Mouse (Mus musculus): ENCODE measurements around the gene Nectin2. TPM values are rescaled to one million over a fixed set of nuclear protein-coding genes. Genes with fewer than 3 reads are reported as not detected.
"Not testable (repeated sequence)": the region's sequence is repeated elsewhere in the genome, so short reads cannot be mapped to it uniquely, and the experiment has no call there.

Nectin2 gene
- polyA plus RNA-seq (2015; fragmentation: Nextera tagmentation; extraction: Ambion mirVana), result 84.5 and 85.1 TPM in 2 replicates

GRCm38 (mm10) chr7:19750217-19751069 lies at the start of gene Nectin2:
Nectin2 (minus strand) TSS chr7:19750483.
- WGBS, result 18% methylated on average over 19 of the region's 19 CpGs
- Histone ChIP-seq H3K36me3 (no peaks in the 10 kb centered on the region), H3K9ac (peak within 1 kb of the TSS; percentile 79), H3K9me3 (no peaks in the 10 kb centered on the region), H3K4me1 (peaks cover 38% of the 10 kb centered on the region), H3K27ac (peak within 1 kb of the TSS; percentile 94), H3K4me3 (peak within 1 kb of the TSS; percentile 76), H3K4me2 (peak within 1 kb of the TSS; percentile 79), H3K27me3 (no peaks in the 10 kb centered on the region)
- ATAC-seq (ENCODE audit: insufficient number of reproducible peaks, low FRiP score, low TSS enrichment, low read depth), result peak; percentile 78

- 0 out of 2 replicates have a peak, but pooled peaks have one; percentile 30 for ATAC-seq (ENCODE audit: insufficient number of reproducible peaks, low FRiP score, low TSS enrichment, low read depth)
- H3K4me2 ChIP-seq, result peak within 1 kb of the TSS; percentile 45
- H3K9ac ChIP-seq, result peak within 1 kb of the TSS; percentile 28; the same call in 1 of the 2 replicates
- peaks cover 9% of the 10 kb centered on the region for H3K4me1 ChIP-seq
- H3K27me3 ChIP-seq, result peaks cover 28% of the 10 kb centered on the region
- H3K27ac ChIP-seq, result peak within 1 kb of the TSS; percentile 76
- WGBS, result 2% methylated on average over 32 of the region's 32 CpGs
- no peaks in the 10 kb centered on the region for H3K9me3 ChIP-seq
- H3K4me3 ChIP-seq, result peak within 1 kb of the TSS; percentile 35
- no peaks in the 10 kb centered on the region for H3K36me3 ChIP-seq
Measured at GRCm38 (mm10) chr7:19796697-19797588, 46.7 kb upstream of the Nectin2 start, which contains the start of gene Cblc. Cblc (minus strand) TSS chr7:19796809.

GRCm38 (mm10) chr7:19796254-19796653 lies 46.0 kb upstream of the Nectin2 start:
- WGBS, result 13% methylated on average over 18 of the region's 18 CpGs
- Histone ChIP-seq H3K4me1 (peaks cover 9% of the 10 kb centered on the region), H3K36me3 (no peaks in the 10 kb centered on the region), H3K27me3 (peaks cover 28% of the 10 kb centered on the region), H3K27ac (peak overlapping the region; percentile 76), H3K9me3 (no peaks in the 10 kb centered on the region), H3K4me3 (peak overlapping the region; percentile 35), H3K9ac (peak overlapping the region; percentile 28; the same call in 1 of the 2 replicates), H3K4me2 (peak overlapping the region; percentile 45)
- ATAC-seq (ENCODE audit: insufficient number of reproducible peaks, low FRiP score, low TSS enrichment, low read depth), result no peak

GRCm38 (mm10) chr7:19795236-19795635 lies 45.0 kb upstream of the Nectin2 start:
- Histone ChIP-seq H3K9ac (no peak overlapping the region), H3K4me3 (no peak overlapping the region), H3K27ac (no peak overlapping the region), H3K4me1 (peaks cover 10% of the 10 kb centered on the region), H3K36me3 (no peaks in the 10 kb centered on the region), H3K27me3 (peaks cover 31% of the 10 kb centered on the region), H3K4me2 (no peak overlapping the region), H3K9me3 (no peaks in the 10 kb centered on the region)
- ATAC-seq (ENCODE audit: insufficient number of reproducible peaks, low FRiP score, low TSS enrichment, low read depth), result no peak
- 65% methylated on average over 2 of the region's 2 CpGs for WGBS

GRCm38 (mm10) chr7:19792701-19793630 lies 42.7 kb upstream of the Nectin2 start:
- Histone ChIP-seq H3K4me1 (peaks cover 17% of the 10 kb centered on the region), H3K9me3 (no peaks in the 10 kb centered on the region), H3K27me3 (peaks cover 37% of the 10 kb centered on the region), H3K4me3 (no peak overlapping the region), H3K36me3 (no peaks in the 10 kb centered on the region), H3K27ac (no peak overlapping the region), H3K4me2 (no peak overlapping the region), H3K9ac (no peak overlapping the region)
- WGBS, result 82% methylated on average over 19 of the region's 19 CpGs
- no peak for ATAC-seq (ENCODE audit: insufficient number of reproducible peaks, low FRiP score, low TSS enrichment, low read depth)

- not testable (repeated sequence) for H3K9ac ChIP-seq; H3K4me1 ChIP-seq; H3K9me3 ChIP-seq; H3K4me3 ChIP-seq; ATAC-seq (ENCODE audit: insufficient number of reproducible peaks, low FRiP score, low TSS enrichment, low read depth); H3K27ac ChIP-seq; H3K4me2 ChIP-seq; H3K36me3 ChIP-seq
- H3K27me3 ChIP-seq, result peaks cover 22% of the 10 kb centered on the region
- 88% methylated on average over 2 of the region's 2 CpGs for WGBS
Measured at GRCm38 (mm10) chr7:19791504-19791903, 41.2 kb upstream of the Nectin2 start.

- ATAC-seq (ENCODE audit: insufficient number of reproducible peaks, low FRiP score, low TSS enrichment, low read depth), result no peak
- peaks cover 9% of the 10 kb centered on the region for H3K27me3 ChIP-seq
- H3K9me3 ChIP-seq, result no peaks in the 10 kb centered on the region
- H3K9ac ChIP-seq, result no peak overlapping the region
- no peaks in the 10 kb centered on the region for H3K36me3 ChIP-seq
- H3K27ac ChIP-seq, result no peak overlapping the region
- peaks cover 12% of the 10 kb centered on the region for H3K4me1 ChIP-seq
- H3K4me3 ChIP-seq, result peak overlapping the region; percentile 37
- peak overlapping the region; percentile 71 for H3K4me2 ChIP-seq
- 2% methylated on average over 19 of the region's 19 CpGs for WGBS
Measured at GRCm38 (mm10) chr7:19789904-19790347, 39.6 kb upstream of the Nectin2 start.

GRCm38 (mm10) chr7:19785874-19786458 lies 35.7 kb upstream of the Nectin2 start:
- Histone ChIP-seq H3K4me3 (no peak overlapping the region), H3K27me3 (peaks cover 9% of the 10 kb centered on the region; the same call in 1 of the 2 replicates), H3K4me1 (peaks cover 12% of the 10 kb centered on the region), H3K9ac (no peak overlapping the region), H3K4me2 (no peak overlapping the region), H3K9me3 (no peaks in the 10 kb centered on the region), H3K36me3 (no peaks in the 10 kb centered on the region), H3K27ac (no peak overlapping the region)
- WGBS, result 31% methylated on average over 12 of the region's 12 CpGs
- ATAC-seq (ENCODE audit: insufficient number of reproducible peaks, low FRiP score, low TSS enrichment, low read depth), result no peak

- Histone ChIP-seq H3K4me2 (no peak overlapping the region), H3K27me3 (peaks cover 6% of the 10 kb centered on the region; the same call in 1 of the 2 replicates), H3K9ac (no peak overlapping the region), H3K36me3 (no peaks in the 10 kb centered on the region), H3K4me1 (peaks cover 8% of the 10 kb centered on the region), H3K27ac (no peak overlapping the region), H3K9me3 (no peaks in the 10 kb centered on the region), H3K4me3 (no peak overlapping the region)
- 31% methylated on average over 11 of the region's 11 CpGs for WGBS
- ATAC-seq (ENCODE audit: insufficient number of reproducible peaks, low FRiP score, low TSS enrichment, low read depth), result no peak
Measured at GRCm38 (mm10) chr7:19784764-19785535, 34.7 kb upstream of the Nectin2 start.

- 0 out of 2 replicates have a peak, but pooled peaks have one; percentile 33 for ATAC-seq (ENCODE audit: insufficient number of reproducible peaks, low FRiP score, low TSS enrichment, low read depth)
- Histone ChIP-seq H3K4me2 (no peak overlapping the region), H3K27me3 (no peaks in the 10 kb centered on the region), H3K4me1 (peaks cover 4% of the 10 kb centered on the region; the same call in 1 of the 2 replicates), H3K9me3 (no peaks in the 10 kb centered on the region), H3K9ac (no peak overlapping the region), H3K4me3 (no peak overlapping the region), H3K27ac (no peak overlapping the region), H3K36me3 (no peaks in the 10 kb centered on the region)
- 74% methylated on average over 8 of the region's 8 CpGs for WGBS
Measured at GRCm38 (mm10) chr7:19783630-19784029, 33.3 kb upstream of the Nectin2 start.
